12 mouse cellular contexts compared by ENCODE assay signal in the genomic region with DNA sequence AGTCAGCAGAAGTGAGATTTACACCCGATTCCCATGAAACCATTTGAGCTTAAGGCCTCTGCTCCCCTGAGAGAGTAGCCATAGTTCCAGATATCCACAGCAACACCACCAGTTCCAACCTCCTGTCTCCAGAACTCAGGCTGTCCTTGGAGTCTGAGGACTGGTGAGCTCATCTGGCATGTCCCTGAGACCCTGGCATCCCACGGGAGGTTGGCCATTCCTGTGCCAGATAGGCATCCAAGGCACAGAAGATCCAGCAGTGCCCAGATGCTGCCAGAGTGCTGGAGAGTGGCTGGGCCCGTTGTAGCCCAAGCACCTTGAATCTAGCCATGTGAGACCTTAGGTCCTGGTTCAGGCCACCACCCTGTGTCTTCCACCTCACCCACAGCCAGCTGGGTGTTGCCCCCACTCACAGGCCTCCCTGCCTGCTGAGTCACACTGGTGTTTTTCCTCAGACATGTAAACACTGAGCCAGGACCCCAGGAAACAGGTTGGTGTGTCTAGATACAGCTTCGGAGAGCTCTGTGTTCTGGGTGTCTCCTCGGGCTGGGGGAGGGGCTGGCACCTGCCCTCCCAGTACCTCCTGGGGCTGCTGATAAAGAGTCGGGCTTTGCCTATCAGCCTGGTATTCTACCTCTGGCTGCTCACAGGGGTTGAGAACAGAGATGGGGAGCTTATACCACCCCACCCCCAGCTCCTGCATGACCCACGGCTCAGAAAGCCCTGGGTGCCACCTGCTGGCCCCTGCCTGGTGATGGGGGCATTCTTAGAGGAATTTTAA. TPM values are rescaled to one million over a fixed set of nuclear protein-coding genes. Genes with fewer than 3 reads are reported as not detected.
DNase-seq lines count a peak whose midpoint lies in the region; ATAC-seq lines count a peak whose summit lies in the region.
"Had no signal": no experiment of that assay in that cellular context is flagged by ENCODE, and none has a peak within 500 bp of the region (broad histone marks: within the 10 kb centered on the region; RNA-seq: fewer than 3 reads in every experiment).

No protein-coding gene starts in this region.

- intact Hi-C loops in heart, postnatal 14 days (cut with DNase I) = no loop called here

- H3K9ac ChIP-seq in midbrain, embryonic 13.5 days (replicated peaks) = no peak overlapping the region

- no peak overlapping the region for H3K4me2 ChIP-seq in midbrain, embryonic 13.5 days (replicated peaks)

- peaks cover 36% of the 10 kb centered on the region for H3K36me3 ChIP-seq in midbrain, embryonic 13.5 days

- no peaks in the 10 kb centered on the region for H3K27me3 ChIP-seq in midbrain, embryonic 13.5 days

- H3K4me1 ChIP-seq in midbrain, embryonic 13.5 days (replicated peaks) = peaks cover 3% of the 10 kb centered on the region; the same call in 1 of the 2 replicates

- peak; percentile 90 for DNase-seq in heart, adult 11 months
- no peak for DNase-seq in heart, postnatal 14 days
- peak; percentile 50 for DNase-seq in A20 (ENCODE audit: low read depth, low spot score)
- DNase-seq in cerebellum, adult 9-11 months = no peak
- DNase-seq: cerebellum, adult 18-20 months had no signal

- 74% methylated on average over 7 of the region's 7 CpGs for WGBS in midbrain, embryonic 13.5 days

- no peaks in the 10 kb centered on the region for H3K9me3 ChIP-seq in midbrain, embryonic 13.5 days

- ATAC-seq in common myeloid progenitor, adult 5-6 weeks (replicated peaks; ENCODE audit: low read depth, poor library complexity, severe bottlenecking) = peak; percentile 30
- peak; percentile 58 for ATAC-seq in megakaryocyte progenitor cell, adult 5-6 weeks (replicated peaks; ENCODE audit: poor library complexity)
- ATAC-seq in monocyte, adult 5-6 weeks (replicated peaks; ENCODE audit: insufficient number of reproducible peaks, low FRiP score, low TSS enrichment, poor library complexity, severe bottlenecking) = no peak
- no peak for ATAC-seq in midbrain, embryonic 13.5 days
- ATAC-seq: forebrain, embryonic 16.5 days had no signal

- H3K4me3 ChIP-seq in midbrain, embryonic 13.5 days (replicated peaks) = no peak overlapping the region

- H3K27ac ChIP-seq in midbrain, embryonic 13.5 days = no peak overlapping the region
- H3K27ac ChIP-seq: kidney, postnatal 0 days; macrophage had no signal

RNA-seq across cellular contexts. Expression of gene Rbm38, which starts 17.7 kb away (rescaled TPM):
- 100 to 1,000 TPM; 198 to 232 TPM for total RNA-seq in heart, postnatal 14 days (2021)
- total RNA-seq in common myeloid progenitor, adult 5-6 weeks (2017) = 54.5 and 69.9 TPM in 2 replicates
- total RNA-seq in megakaryocyte progenitor cell, adult 5-6 weeks (2015) = 130 and 153 TPM in 2 replicates
- 50.3 and 55.9 TPM in 2 replicates for total RNA-seq in megakaryocyte progenitor cell, adult 5-6 weeks (2017)
- total RNA-seq in monocyte, adult 5-6 weeks (2017) = 37.6 to 41.8 TPM (median 37.7 TPM) in 3 replicates
- 26.6 and 29.4 TPM in 2 replicates for polyA plus RNA-seq in midbrain, embryonic 13.5 days (2015; fragmentation: Nextera tagmentation; extraction: Ambion mirVana)

RNA-seq across cellular contexts. Expression of gene Rae1, which starts 38.1 kb away (rescaled TPM):
- 10 to 100 TPM; 29.6 to 32.7 TPM for total RNA-seq in heart, postnatal 14 days (2021)
- 87.9 and 91.3 TPM in 2 replicates for total RNA-seq in common myeloid progenitor, adult 5-6 weeks (2017)
- 121 and 128 TPM in 2 replicates for total RNA-seq in megakaryocyte progenitor cell, adult 5-6 weeks (2015)
- 72.9 and 76.3 TPM in 2 replicates for total RNA-seq in megakaryocyte progenitor cell, adult 5-6 weeks (2017)
- total RNA-seq in monocyte, adult 5-6 weeks (2017) = 40.0 to 48.7 TPM (median 46.6 TPM) in 3 replicates
- 121 TPM in 2 replicates for polyA plus RNA-seq in midbrain, embryonic 13.5 days (2015; fragmentation: Nextera tagmentation; extraction: Ambion mirVana)

Comparison
In these comparisons a context has a peak if more than half of its experiments do, and no peak if none do; other contexts are left out.
1. DNase-seq: peak in heart, adult 11 months (single experiment) and A20 (single experiment); none in heart, postnatal 14 days (0 of 2) and cerebellum, adult 9-11 months (single experiment).
2. ATAC-seq: peak in common myeloid progenitor, adult 5-6 weeks (single experiment) and megakaryocyte progenitor cell, adult 5-6 weeks (single experiment); none in monocyte, adult 5-6 weeks (single experiment) and midbrain, embryonic 13.5 days (single experiment).